Mouse (Mus musculus) adrenal gland, postnatal 4 days (tissue): Measurements from ENCODE around the gene Erh. TPM values are rescaled to one million over a fixed set of nuclear protein-coding genes. Genes with fewer than 3 reads are reported as not detected.
A peak's percentile ranks its signal among the peaks of the same experiment; 100 is the strongest.

Experiments used
- DNase-seq, 2 experiments: peaks; one replicate each; pipeline ENCODE4 v3.0.0; 2021 to 2022; ENCODE audit warnings: low spot score in 2 of 2, mixed read lengths in 2 of 2
- long read RNA-seq, 2 experiments: library from polyadenylated mRNA; stranded (forward); transcript quantifications; one replicate each; pipeline ENCODE4 v2.0.0; 2021
- total RNA-seq, 2 experiments: library from RNA; stranded (reverse); gene quantifications; 2 replicates each; pipeline ENCODE4 v1.2.3; 2021

Erh gene
- 10 to 100 TPM; 89.2 to 96.4 TPM for total RNA-seq
- long read RNA-seq, experiment 1, transcript Erh-201 (4 exons, 1,293 nt): major isoform, 209 of 249 reads
- long read RNA-seq, experiment 1, transcript Erh-202 (5 exons, 506 nt): minor isoform, 26 of 249 reads
- long read RNA-seq, experiment 1, partial matches to known transcripts: 6 of 249 reads
- long read RNA-seq, experiment 1, other reads (novel, unspliced or antisense): 8 of 249 reads
- long read RNA-seq, experiment 2, transcript Erh-202 (5 exons, 506 nt): minor isoform, 27 of 240 reads
- long read RNA-seq, experiment 2, transcript Erh-201 (4 exons, 1,293 nt): major isoform, 203 of 240 reads
- long read RNA-seq, experiment 2, partial matches to known transcripts: 5 of 240 reads
- long read RNA-seq, experiment 2, other reads (novel, unspliced or antisense): 5 of 240 reads

GRCm38 (mm10) chr12:80643693-80644505 is at the start of gene Erh, which contains the start of gene Slc39a9:
Erh (minus strand) TSS chr12:80644341.
Slc39a9 (plus strand) TSS chr12:80643883.
- peak; percentile 73 to 81 for DNase-seq

DNA sequence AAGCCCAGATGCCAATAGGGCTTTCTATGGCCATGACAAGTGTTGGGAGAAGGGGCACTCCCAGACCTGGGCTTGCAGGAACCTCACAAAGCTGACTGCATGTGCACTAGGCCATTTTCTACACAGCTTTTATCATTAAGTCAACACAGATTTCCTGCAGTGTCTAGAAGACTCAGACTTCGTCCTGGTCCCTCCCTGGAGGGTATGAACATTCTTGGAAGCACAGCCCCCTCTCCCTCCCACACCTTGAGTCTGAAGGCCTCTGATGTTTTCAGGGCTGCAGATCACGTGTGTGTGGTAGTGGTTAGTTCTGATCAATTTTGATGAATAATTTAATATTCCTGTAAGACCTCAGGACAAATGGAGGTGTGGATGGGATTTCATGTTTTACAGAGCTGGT is 49.6 kb upstream of the Erh start:
- DNase-seq: no peak

- no peak for DNase-seq
Measured at GRCm38 (mm10) chr12:80692269-80692972, 48.3 kb upstream of the Erh start, which contains the start of gene Plekhd1. Plekhd1 (plus strand) TSS chr12:80692591.

GRCm38 (mm10) chr12:80691671-80692091 is 47.5 kb upstream of the Erh start:
- no peak for DNase-seq

DNA sequence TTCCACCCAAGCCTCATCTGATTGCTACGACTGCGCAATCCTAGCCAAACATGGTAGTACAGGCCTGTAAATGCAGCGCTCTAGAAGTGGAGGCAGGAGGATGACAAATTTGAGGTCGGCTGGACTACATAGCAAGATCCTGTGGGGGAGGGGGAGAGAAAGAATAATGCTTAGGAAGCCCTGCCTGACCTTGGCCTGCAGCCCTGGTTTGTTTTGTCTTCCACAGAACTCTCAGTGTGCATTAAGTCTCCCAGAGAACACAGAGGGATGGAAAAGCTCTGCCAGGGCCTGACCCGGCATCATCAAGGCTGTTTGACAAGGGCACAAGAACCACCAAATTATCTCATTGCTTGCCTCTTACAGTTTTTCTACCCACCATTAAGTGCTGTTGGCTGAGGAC is 45.6 kb upstream of the Erh start:
- no peak for DNase-seq

- peak in 1 of 2 experiments; percentile 41 for DNase-seq
Measured at GRCm38 (mm10) chr12:80687788-80688211, 43.7 kb upstream of the Erh start.

DNA sequence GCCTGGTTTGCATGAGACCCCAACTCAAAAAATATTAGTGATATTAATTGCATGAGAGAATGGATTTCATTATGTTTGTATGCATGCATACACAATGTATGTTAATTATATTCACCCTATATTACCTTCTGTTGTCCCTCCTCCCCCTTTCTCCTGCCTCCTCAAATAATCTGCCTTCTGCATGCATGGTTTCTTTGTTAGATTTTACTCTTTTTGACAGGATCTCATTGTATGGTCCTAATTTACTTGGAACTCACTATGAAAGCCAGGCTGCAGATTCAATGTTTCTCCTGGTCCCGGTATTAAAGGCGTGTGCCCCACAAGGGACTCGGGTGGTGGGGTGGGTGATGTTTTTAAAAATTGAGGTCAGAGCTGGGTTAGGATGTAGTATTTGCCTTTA is 40.2 kb upstream of the Erh start:
- no peak for DNase-seq

- no peak for DNase-seq
Measured at GRCm38 (mm10) chr12:80683554-80683953, 39.4 kb upstream of the Erh start.

- DNase-seq: no peak
Measured at GRCm38 (mm10) chr12:80681340-80681739, 37.2 kb upstream of the Erh start.

DNA sequence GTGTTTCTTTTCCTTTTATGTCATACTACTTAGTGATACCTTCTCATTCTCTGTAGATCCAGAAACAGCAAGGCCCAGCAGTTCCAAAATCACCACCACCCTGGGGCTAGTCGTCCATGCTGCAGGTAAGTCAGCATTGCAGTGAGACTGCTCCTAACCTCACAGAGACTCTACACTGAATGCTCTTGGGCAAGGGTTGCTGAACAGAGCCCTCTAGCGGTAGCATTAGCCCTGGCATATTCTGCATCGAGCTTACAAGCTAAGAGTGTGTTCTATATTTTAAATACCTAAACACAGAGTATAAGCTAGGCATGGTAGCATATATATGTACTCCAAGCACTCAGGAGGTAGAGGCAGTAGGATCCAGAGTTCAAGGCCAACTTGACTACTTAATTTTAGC is 29.0 kb upstream of the Erh start:
- no peak for DNase-seq

DNA sequence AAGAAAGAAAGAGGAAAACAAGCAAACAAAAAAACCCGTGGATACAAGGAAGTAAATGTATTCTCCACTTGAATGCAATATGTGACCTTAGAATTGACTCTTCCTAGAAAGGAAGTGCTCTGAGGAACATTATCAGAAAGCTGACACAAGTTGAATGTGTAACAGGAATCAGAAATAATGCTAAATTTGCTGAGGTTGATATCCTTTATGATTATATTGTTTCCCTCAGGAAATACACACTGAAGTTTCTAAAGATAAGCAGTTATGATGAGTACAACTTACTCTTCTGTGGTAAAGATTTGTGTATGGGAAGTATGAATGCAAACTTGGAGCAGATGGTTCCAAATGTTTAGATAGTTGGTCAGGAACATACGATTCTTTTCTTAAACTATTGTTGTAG is 24.2 kb upstream of the Erh start:
- no peak for DNase-seq

- DNase-seq: no peak
Measured at GRCm38 (mm10) chr12:80663935-80664334, 19.8 kb upstream of the Erh start.

DNA sequence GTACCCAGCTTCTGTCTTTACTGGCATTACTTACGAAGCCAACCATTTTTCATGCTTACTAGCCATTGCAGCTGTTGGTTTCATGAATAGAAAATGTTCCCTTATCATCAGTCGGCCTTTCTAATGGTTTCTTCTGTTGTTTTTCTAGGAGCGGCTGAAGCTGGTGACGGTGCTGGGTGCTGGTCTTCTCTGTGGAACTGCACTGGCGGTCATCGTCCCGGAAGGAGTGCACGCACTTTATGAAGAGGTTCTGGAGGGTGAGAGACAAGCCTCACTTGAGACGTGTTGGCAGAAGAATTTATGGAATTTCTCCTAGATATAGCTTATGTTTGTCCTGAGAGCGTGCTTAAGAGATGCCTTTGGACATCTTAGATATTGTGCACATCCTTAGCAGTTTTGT is 18.2 kb upstream of the Erh start:
- DNase-seq: no peak

DNA sequence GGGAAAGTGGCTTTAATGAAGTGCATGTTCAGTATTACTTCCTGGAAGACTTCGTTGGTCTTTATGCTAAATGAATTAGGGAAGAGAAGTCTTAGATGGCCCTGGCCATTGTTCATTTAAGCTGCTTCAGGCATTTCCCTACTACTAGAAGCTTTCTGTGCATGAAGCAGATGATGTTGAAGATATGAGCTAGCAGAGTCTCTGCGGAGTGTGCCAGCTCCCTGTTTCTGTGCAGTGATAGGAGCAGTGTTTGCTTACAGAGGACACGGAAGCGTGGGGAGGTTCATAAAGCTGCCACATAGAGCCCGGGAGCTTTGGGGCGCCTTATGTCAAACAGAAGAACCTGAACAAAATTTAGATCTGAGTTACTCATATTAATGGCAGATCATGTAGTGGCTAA is 14.5 kb upstream of the Erh start:
- DNase-seq: no peak

- no peak for DNase-seq
Measured at GRCm38 (mm10) chr12:80654659-80655025, 10.5 kb upstream of the Erh start.

DNA sequence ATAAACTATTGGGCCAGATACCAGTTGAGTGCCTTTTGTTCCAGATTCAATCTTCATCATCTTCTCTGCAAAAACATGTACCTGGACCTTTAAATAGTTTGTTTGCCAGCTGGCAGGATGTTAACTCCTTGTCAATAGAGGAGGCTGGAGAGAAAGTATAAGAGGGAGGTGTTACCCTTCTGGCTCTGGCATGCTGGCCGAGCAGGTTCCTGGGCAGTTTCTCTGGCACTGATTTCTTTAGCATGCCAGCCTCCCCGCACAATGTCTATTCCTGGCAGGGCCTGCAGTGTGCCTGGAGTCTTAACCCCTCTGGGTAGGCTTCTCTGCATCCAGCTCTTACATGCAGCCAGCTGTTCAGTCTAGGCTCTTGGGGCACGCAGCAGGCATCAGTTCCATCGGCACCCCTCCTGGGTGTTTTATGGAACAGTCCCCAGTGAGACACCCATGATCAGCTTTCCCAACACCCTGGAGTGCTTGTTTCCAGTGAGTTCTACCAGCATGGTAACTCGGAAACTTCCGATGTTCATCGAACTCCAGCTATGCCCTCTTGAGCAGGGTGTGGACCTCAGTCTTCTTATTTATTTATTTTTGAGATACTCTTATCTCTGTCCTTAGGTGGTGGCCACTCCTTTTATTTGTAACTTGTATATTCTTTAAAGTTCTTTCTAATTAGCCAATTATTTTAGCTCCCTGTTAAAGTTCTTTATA is 10.0 kb upstream of the Erh start:
- no peak for DNase-seq

GRCm38 (mm10) chr12:80646377-80646776 is 2.2 kb upstream of the Erh start:
- DNase-seq: no peak

DNA sequence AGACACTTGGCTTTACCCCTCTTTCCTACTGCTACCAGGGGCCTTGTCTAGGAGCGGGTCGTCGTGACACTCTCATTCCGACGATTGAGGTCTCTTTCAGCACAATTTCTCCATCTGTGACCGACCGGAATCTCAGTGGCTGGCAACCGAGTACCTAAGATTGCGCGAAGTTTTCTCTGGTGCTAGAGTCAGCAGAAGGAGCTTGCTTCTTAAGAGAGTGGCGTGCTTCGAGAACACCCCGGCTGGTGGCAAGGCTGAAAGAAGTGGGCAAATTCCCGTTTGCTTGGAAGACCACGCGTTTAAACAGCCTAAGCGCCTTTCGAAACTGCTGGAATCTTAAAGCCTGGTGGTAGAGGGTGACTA is 346 bp upstream of the Erh start:
- DNase-seq: no peak

DNA sequence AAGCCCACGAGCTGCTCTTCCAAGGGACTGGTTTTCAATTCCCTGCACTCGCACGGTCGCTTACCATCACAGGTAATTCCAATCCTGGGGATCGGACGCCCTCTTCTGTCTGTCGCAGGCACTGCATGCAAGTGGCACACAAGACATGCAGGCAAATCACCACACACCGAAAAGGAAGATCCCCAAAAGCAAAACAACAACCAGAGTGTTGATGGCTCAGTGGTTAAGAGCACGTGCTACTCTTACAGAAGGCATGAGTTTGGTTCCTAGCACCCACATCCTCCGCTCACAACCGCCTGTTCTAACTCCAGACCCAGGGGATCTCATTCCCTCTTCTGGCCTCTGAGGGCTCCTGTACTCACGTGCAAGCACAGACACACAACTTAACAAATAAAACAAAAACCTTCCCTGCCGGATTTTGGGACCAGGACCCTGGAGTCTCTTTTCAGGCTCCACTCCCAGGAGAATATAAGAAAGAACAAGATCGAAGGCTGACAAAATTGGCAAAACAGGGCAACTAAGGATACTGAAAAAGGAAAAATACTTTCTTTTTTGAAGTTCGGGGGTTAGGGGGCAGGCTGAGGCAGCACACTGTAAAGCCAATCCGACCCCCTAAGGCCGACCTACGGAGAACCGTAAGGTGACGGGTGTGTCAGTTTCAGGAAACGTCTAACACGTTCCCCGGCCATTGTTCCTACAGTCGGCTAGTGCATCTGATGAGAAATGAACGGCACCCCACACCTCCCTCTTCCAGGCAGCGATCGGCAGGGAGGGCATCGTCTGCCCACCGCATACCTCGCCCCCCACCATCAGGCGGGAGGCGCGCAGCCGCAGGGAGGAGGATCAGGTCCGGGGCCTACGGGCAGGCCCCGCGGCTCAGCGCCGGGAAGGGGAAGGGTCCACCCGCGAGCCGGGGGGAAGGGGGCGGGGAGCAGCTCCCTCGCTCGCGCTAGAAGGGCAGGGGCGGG is 1.1 kb downstream of the Erh start:
- DNase-seq: peak; percentile 24 to 45

DNA sequence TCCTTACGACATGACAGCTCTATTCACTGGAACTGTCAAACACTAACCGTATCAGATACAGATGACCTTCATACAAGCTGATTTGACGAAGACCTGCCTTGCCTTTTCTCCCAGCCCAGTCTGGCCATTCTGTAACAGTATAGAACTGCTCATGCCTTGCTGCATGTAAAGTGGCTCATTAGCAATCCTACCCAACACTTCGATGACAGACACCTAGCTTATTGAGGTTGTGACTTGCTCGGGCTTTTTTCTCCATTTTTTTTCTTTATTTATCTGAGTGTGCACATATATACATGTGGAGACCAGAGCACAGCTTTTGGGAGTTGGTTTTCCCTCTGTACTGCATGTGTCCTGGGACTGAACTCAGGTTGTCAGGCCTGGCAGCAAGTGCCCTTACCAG is 12.4 kb downstream of the Erh start:
- DNase-seq: no peak
